Mouse (Mus musculus) ovary, postnatal 14 days (tissue): Measurements from ENCODE around the gene Zbtb24.

Source experiments
- DNase-seq: peaks from one replicate; pipeline ENCODE4 v3.0.0; 2022; ENCODE audit warnings: low spot score

Gene Zbtb24

GRCm38 (mm10) chr10:41467325-41467724 is 17.1 kb downstream of the Zbtb24 start:
- DNase-seq, result no peak

GRCm38 (mm10) chr10:41470693-41471092 is 20.5 kb downstream of the Zbtb24 start:
- no peak for DNase-seq

GRCm38 (mm10) chr10:41472534-41472933 is 22.4 kb downstream of the Zbtb24 start:
- DNase-seq, result no peak

- no peak for DNase-seq
Measured at GRCm38 (mm10) chr10:41472962-41473481, 22.8 kb downstream of the Zbtb24 start.

GRCm38 (mm10) chr10:41473782-41474468 is 23.7 kb downstream of the Zbtb24 start:
- DNase-seq, result no peak

- no peak for DNase-seq
Measured at GRCm38 (mm10) chr10:41474981-41475391, 24.8 kb downstream of the Zbtb24 start.

- DNase-seq, result peak; percentile 39
Measured at GRCm38 (mm10) chr10:41476171-41477017, 26.2 kb downstream of the Zbtb24 start, which contains the start of gene Mical1. Gene Mical1 (plus strand): TSS chr10:41476314.

GRCm38 (mm10) chr10:41477018-41477277 is 26.8 kb downstream of the Zbtb24 start:
- DNase-seq, result no peak

GRCm38 (mm10) chr10:41477278-41478181 is 27.3 kb downstream of the Zbtb24 start:
- peak; percentile 26 for DNase-seq

- DNase-seq, result no peak
Measured at GRCm38 (mm10) chr10:41479961-41480360, 29.8 kb downstream of the Zbtb24 start.

- no peak for DNase-seq
Measured at GRCm38 (mm10) chr10:41480938-41481880, 31.0 kb downstream of the Zbtb24 start.

GRCm38 (mm10) chr10:41482446-41482845 is 32.3 kb downstream of the Zbtb24 start:
- no peak for DNase-seq

- DNase-seq, result no peak
Measured at GRCm38 (mm10) chr10:41485778-41486177, 35.6 kb downstream of the Zbtb24 start.

GRCm38 (mm10) chr10:41486506-41487170 is 36.5 kb downstream of the Zbtb24 start:
- DNase-seq, result no peak

- no peak for DNase-seq
Measured at GRCm38 (mm10) chr10:41488877-41489276, 38.7 kb downstream of the Zbtb24 start.

- no peak for DNase-seq
Measured at GRCm38 (mm10) chr10:41489294-41489693, 39.1 kb downstream of the Zbtb24 start.

- DNase-seq, result peak; percentile 91
Measured at GRCm38 (mm10) chr10:41489708-41490517, 39.7 kb downstream of the Zbtb24 start, which contains the start of the genes Smpd2 and Ppil6. Gene Smpd2 (minus strand): TSS chr10:41490369. Gene Ppil6 (plus strand): TSS chr10:41490439.

GRCm38 (mm10) chr10:41490518-41490873 is 40.3 kb downstream of the Zbtb24 start:
- no peak for DNase-seq

- DNase-seq, result no peak
Measured at GRCm38 (mm10) chr10:41491111-41491510, 40.9 kb downstream of the Zbtb24 start.

- DNase-seq, result no peak
Measured at GRCm38 (mm10) chr10:41500941-41501340, 50.8 kb downstream of the Zbtb24 start.
